Mouse (Mus musculus) common myeloid progenitor, adult 5-6 weeks (primary cell): ENCODE results near the gene Zfp93. TPM values are rescaled to one million over a fixed set of nuclear protein-coding genes. Genes with fewer than 3 reads are reported as not detected.

Experiments
- ATAC-seq: replicated peaks from 2 replicates; pipeline ENCODE4 v1.8.0; 2016; ENCODE audit warnings: low read depth, mild to moderate bottlenecking, moderate TSS enrichment, inconsistent platforms; ENCODE audit not compliant: poor library complexity, severe bottlenecking
- total RNA-seq: library from RNA; stranded (forward); fragments of 200-1000, 187-1606 nt; gene quantifications from 2 replicates; pipeline ENCODE4 v1.2.3, GENCODE M21; 2017

The Zfp93 gene
- total RNA-seq, 1 experiment from 2014 or later, result 4.9 TPM

GRCm38 (mm10) chr7:24290106-24290693 lies 20.0 kb downstream of the Zfp93 start:
- ATAC-seq, result no peak

GRCm38 (mm10) chr7:24291387-24292090 lies 21.3 kb downstream of the Zfp93 start:
- ATAC-seq, result no peak

- no peak for ATAC-seq
Observed at GRCm38 (mm10) chr7:24293061-24293851, 23.0 kb downstream of the Zfp93 start.

- no peak for ATAC-seq
Observed at GRCm38 (mm10) chr7:24294763-24295162, 24.5 kb downstream of the Zfp93 start.

- no peak for ATAC-seq
Observed at GRCm38 (mm10) chr7:24295376-24295775, 25.2 kb downstream of the Zfp93 start.

GRCm38 (mm10) chr7:24296386-24296785 lies 26.2 kb downstream of the Zfp93 start:
- no peak for ATAC-seq

- no peak for ATAC-seq
Observed at GRCm38 (mm10) chr7:24297361-24298095, 27.3 kb downstream of the Zfp93 start.

- no peak for ATAC-seq
Observed at GRCm38 (mm10) chr7:24298635-24298972, 28.4 kb downstream of the Zfp93 start.

GRCm38 (mm10) chr7:24298973-24299708 lies 28.9 kb downstream of the Zfp93 start:
- peak; percentile 94 for ATAC-seq

GRCm38 (mm10) chr7:24299823-24300481 lies 29.7 kb downstream of the Zfp93 start:
- ATAC-seq, result 0 out of 2 replicates have a peak, but pooled peaks have one; percentile 24

- ATAC-seq, result peak; percentile 69
Observed at GRCm38 (mm10) chr7:24300771-24301282, 30.6 kb downstream of the Zfp93 start, which contains the start of gene Zfp61. Gene Zfp61 (minus strand): TSS chr7:24301232.

GRCm38 (mm10) chr7:24315726-24316566 lies 45.7 kb downstream of the Zfp93 start:
- peak; percentile 42 for ATAC-seq

- ATAC-seq, result peak; percentile 96
Observed at GRCm38 (mm10) chr7:24316567-24317092, 46.4 kb downstream of the Zfp93 start, which contains the start of gene Zfp94. Gene Zfp94 (minus strand): TSS chr7:24316666.

- ATAC-seq, result no peak
Observed at GRCm38 (mm10) chr7:24318942-24319341, 48.7 kb downstream of the Zfp93 start.

GRCm38 (mm10) chr7:24322593-24322992 lies 52.4 kb downstream of the Zfp93 start:
- ATAC-seq, result no peak

- no peak for ATAC-seq
Observed at GRCm38 (mm10) chr7:24325197-24325596, 55.0 kb downstream of the Zfp93 start.

- no peak for ATAC-seq
Observed at GRCm38 (mm10) chr7:24325675-24326128, 55.5 kb downstream of the Zfp93 start.
